Mouse (Mus musculus): ENCODE measurements around the gene Zfp383.

Zfp383 gene

GRCm38 (mm10) chr7:29941027-29941426, 33.0 kb downstream of the Zfp383 start:
- CTCF ChIA-PET = no interaction called here

- CTCF ChIA-PET = no interaction called here
Observed at GRCm38 (mm10) chr7:29942740-29943139, 34.7 kb downstream of the Zfp383 start.

GRCm38 (mm10) chr7:29943720-29944119, 35.7 kb downstream of the Zfp383 start:
- CTCF ChIA-PET = no interaction called here

GRCm38 (mm10) chr7:29944201-29944600, 36.2 kb downstream of the Zfp383 start:
- CTCF ChIA-PET = no interaction called here

- CTCF ChIA-PET = no interaction called here
Observed at GRCm38 (mm10) chr7:29953086-29953485, 45.1 kb downstream of the Zfp383 start.

- CTCF ChIA-PET = no interaction called here
Observed at GRCm38 (mm10) chr7:29953513-29954401, 45.7 kb downstream of the Zfp383 start, which contains the start of gene Zfp74. Gene Zfp74, minus strand, starts transcription at chr7:29954089.

- CTCF ChIA-PET = no interaction called here
Observed at GRCm38 (mm10) chr7:29954731-29955130, 46.7 kb downstream of the Zfp383 start.

GRCm38 (mm10) chr7:29956257-29956656, 48.2 kb downstream of the Zfp383 start:
- CTCF ChIA-PET = no interaction called here

GRCm38 (mm10) chr7:29958125-29958724, 50.2 kb downstream of the Zfp383 start:
- CTCF ChIA-PET = interaction anchor here (0.8 kb wide), 1 partner anchor 18 kb away, joined by 32 read pairs; no protein-coding TSS in a partner anchor

GRCm38 (mm10) chr7:29959004-29959403, 51.0 kb downstream of the Zfp383 start:
- CTCF ChIA-PET = interaction anchor here (0.7 kb wide), 1 partner anchor 64 kb away, joined by 3 read pairs; no protein-coding TSS in a partner anchor

- CTCF ChIA-PET = interaction anchor here (0.6 kb wide), 1 partner anchor 1975 kb away, joined by 4 read pairs; no protein-coding TSS in a partner anchor
Observed at GRCm38 (mm10) chr7:29965115-29965810, 57.2 kb downstream of the Zfp383 start.
